Mouse (Mus musculus) stomach, embryonic 15.5 days (tissue): ENCODE results near the gene Rbm44. TPM values are rescaled to one million over a fixed set of nuclear protein-coding genes. Genes with fewer than 3 reads are reported as not detected.
A peak's percentile ranks its signal among the peaks of the same experiment; 100 is the strongest.

Experiments used
- ATAC-seq: fragments of 200-750 bp; cut with Nextera tagmentation; 2 replicates; pipeline ENCODE4 v1.8.0; 2017; ENCODE audit warnings: low read depth, moderate number of reproducible peaks, moderate TSS enrichment; ENCODE audit not compliant: insufficient read depth, low FRiP score
- H3K27ac ChIP-seq: fragments of 300-500 bp; sonication (generic); 2 replicates; pipeline ENCODE4 v1.5.1; 2015; ENCODE audit warnings: mild to moderate bottlenecking, inconsistent platforms
- H3K27me3 ChIP-seq: fragments of 300-500 bp; sonication (generic); replicated peaks from 2 replicates; pipeline ENCODE4 v1.6.1; 2015; ENCODE audit warnings: inconsistent platforms
- H3K36me3 ChIP-seq: fragments of 300-500 bp; sonication (generic); 2 replicates; pipeline ENCODE4 v1.6.1; 2015; ENCODE audit warnings: inconsistent platforms
- H3K4me1 ChIP-seq: fragments of 300-500 bp; sonication (generic); 2 replicates; pipeline ENCODE4 v1.6.1; 2015; ENCODE audit warnings: inconsistent platforms
- H3K4me2 ChIP-seq: fragments of 300-500 bp; sonication (generic); 2 replicates; pipeline ENCODE4 v1.6.1; 2015; ENCODE audit warnings: mild to moderate bottlenecking, inconsistent platforms
- H3K4me3 ChIP-seq: fragments of 300-500 bp; sonication (generic); replicated peaks from 2 replicates; pipeline ENCODE4 v1.5.1; 2015; ENCODE audit warnings: inconsistent platforms
- H3K9ac ChIP-seq: fragments of 300-500 bp; sonication (generic); 2 replicates; pipeline ENCODE4 v1.6.1; 2015; ENCODE audit warnings: inconsistent platforms
- H3K9me3 ChIP-seq: fragments of 300-500 bp; sonication (generic); 2 replicates; pipeline ENCODE4 v1.6.1; 2016; ENCODE audit warnings: inconsistent platforms
- WGBS: fragments of 180-500 bp; shearing (Covaris S2); methylation state at CpG from one replicate; pipeline ENCODE4 v1.1.7; 2015; 5-methylcytosine and 5-hydroxymethylcytosine counted together
- polyA plus RNA-seq: library from polyadenylated mRNA; unstranded; fragments of >200 nt; fragmentation: Nextera tagmentation; extraction: Ambion mirVana; gene quantifications from 2 replicates; pipeline ENCODE4 v1.2.1, GENCODE M21; 2015

Rbm44 gene
- polyA plus RNA-seq, 1 experiment from 2014 or later: 0.86 TPM

DNA sequence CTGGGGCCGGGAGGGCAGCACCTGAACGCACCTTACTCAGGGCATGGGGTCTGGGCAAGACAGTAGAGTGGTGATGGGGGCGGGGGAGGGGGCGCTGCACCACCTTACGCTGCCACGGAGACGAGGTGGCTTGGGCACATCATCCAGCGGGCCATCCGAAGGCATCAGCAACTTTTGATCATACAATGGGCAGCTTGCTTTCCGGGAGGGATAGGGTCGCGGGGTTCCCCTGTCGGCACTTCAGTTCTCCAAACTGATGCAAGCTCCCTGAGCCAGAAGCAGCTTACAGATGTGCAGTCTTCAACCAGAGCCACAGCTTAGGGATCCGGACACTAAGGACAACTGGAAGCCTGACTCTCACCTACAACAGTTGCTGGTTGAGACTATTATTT, 35.3 kb downstream of the Rbm44 start:
- no peak for ATAC-seq
- Histone ChIP-seq H3K9me3 (no peaks in the 10 kb centered on the region), H3K27ac (no peak overlapping the region), H3K4me1 (peaks cover 15% of the 10 kb centered on the region), H3K4me3 (peak overlapping the region; percentile 46), H3K9ac (peak overlapping the region; percentile 40; the same call in 1 of the 2 replicates), H3K27me3 (peaks cover 5% of the 10 kb centered on the region; the same call in 1 of the 2 replicates), H3K36me3 (no peaks in the 10 kb centered on the region), H3K4me2 (peak overlapping the region; percentile 86)
- WGBS: 10% methylated on average over 14 of the region's 14 CpGs

DNA sequence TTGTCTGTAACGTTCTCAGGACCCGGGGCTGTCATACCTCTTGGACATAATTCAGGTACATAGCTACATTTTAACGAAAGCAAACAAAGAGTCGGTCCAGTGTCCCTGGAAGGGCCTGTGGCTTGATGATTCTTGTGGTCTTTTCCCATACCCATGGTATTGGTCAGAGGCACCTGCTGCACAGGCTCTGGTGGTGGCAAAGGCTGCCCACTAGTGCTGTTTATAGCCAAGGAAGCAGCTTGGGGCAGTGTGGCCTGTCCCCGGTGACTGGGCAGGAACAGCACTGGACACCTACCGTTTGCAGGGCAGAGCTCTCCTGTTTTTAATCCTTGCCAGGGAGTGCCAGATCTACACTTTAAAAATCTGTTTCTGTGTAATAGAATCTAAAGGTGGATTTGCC, 35.8 kb downstream of the Rbm44 start:
- no peaks in the 10 kb centered on the region for H3K9me3 ChIP-seq
- 53% methylated on average over 6 of the region's 6 CpGs for WGBS
- peaks cover 5% of the 10 kb centered on the region; the same call in 1 of the 2 replicates for H3K27me3 ChIP-seq
- 0 out of 2 replicates have a peak overlapping the region, but pooled peaks have one; percentile 46 for H3K4me3 ChIP-seq
- H3K36me3 ChIP-seq: no peaks in the 10 kb centered on the region
- H3K4me2 ChIP-seq: peak overlapping the region; percentile 86; the same call in 1 of the 2 replicates
- no peak overlapping the region for H3K9ac ChIP-seq
- no peak for ATAC-seq
- no peak overlapping the region for H3K27ac ChIP-seq
- H3K4me1 ChIP-seq: peaks cover 15% of the 10 kb centered on the region

DNA sequence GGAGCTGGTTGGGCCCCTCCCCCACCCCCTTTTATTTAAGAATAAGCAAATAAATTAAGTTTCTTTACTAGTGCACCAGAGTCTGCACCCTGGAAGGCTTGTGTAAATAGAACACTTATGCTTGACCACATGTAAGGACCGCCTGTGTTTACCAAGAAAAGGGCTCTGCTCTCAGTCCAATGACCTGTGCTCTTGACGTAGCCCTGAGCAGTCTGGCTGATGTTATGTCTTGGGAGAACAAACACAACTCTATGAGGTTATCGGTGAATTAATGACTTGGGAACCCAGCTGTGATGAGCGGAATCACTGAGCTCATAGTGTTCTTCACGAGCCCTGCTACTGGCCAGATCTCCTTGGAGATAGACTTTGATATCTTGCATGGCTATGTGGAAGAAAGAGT, 36.4 kb downstream of the Rbm44 start:
- H3K27ac ChIP-seq: no peak overlapping the region
- H3K9ac ChIP-seq: no peak overlapping the region
- H3K27me3 ChIP-seq: peaks cover 5% of the 10 kb centered on the region; the same call in 1 of the 2 replicates
- no peak overlapping the region for H3K4me3 ChIP-seq
- peaks cover 15% of the 10 kb centered on the region for H3K4me1 ChIP-seq
- H3K36me3 ChIP-seq: no peaks in the 10 kb centered on the region
- peak; percentile 62; the same call in 1 of the 2 replicates for ATAC-seq
- WGBS: 22% methylated on average over 5 of the region's 5 CpGs
- peak overlapping the region; percentile 38; the same call in 1 of the 2 replicates for H3K4me2 ChIP-seq
- H3K9me3 ChIP-seq: no peaks in the 10 kb centered on the region

DNA sequence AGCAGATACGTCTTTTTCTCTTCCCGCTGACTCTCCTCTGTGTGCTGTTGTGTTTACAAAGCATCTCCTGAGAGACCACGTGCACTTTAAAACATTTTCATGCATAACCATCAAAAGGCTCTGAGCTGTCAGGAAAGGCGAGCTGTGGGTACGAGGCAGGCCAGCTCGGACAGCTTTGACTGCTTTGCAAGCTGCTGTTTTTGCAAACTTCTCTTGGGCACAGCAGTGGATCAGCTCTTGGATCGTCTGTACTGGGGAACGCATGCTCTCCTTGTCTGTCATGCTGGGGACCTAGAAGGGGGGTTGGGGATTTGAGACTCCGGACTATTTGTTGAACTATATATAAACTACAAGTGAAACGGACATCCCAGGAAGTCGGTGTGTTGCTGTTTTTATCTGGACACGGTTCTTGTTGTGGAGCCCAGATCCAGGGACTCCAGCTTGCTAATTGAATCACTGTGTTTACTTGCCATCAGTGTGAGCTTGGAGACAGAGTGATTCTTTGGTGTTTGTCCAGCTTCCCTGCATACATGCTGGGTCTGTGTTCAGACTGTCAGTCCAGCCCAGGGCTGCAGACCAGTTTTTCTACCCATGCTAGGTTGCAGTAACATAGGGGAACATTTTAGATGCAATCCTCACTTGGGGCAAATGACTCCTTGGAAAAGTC, 37.0 kb downstream of the Rbm44 start:
- Histone ChIP-seq H3K27ac (no peak overlapping the region), H3K4me3 (peak overlapping the region; percentile 5; the same call in 1 of the 2 replicates), H3K9ac (no peak overlapping the region), H3K4me1 (peaks cover 15% of the 10 kb centered on the region), H3K9me3 (no peaks in the 10 kb centered on the region), H3K4me2 (peak overlapping the region; percentile 38; the same call in 1 of the 2 replicates), H3K36me3 (no peaks in the 10 kb centered on the region), H3K27me3 (peaks cover 5% of the 10 kb centered on the region; the same call in 1 of the 2 replicates)
- ATAC-seq: no peak
- WGBS: 9% methylated on average over 12 of the region's 12 CpGs

DNA sequence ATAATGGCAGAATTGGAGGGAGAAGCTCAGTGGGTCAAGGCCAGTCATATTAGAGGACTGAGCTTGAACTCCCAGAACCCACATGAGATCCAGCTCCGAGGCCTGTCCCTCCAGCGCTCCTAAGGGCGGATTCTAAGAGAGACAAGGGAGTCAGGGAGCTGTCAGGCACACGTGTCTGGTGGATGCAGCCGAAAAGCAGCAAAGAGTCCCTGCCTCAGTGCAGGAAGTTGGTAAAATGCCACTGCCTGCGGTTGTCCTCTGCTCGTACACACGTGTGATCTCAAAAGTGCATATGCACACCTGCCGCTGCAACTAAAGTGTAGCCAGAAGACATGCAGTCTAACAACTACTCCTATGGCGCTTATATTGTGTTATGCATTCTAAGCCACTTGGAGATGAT, 38.4 kb downstream of the Rbm44 start:
- Histone ChIP-seq H3K27ac (no peak overlapping the region), H3K4me2 (no peak overlapping the region), H3K4me3 (no peak overlapping the region), H3K27me3 (peaks cover 5% of the 10 kb centered on the region; the same call in 1 of the 2 replicates), H3K9ac (no peak overlapping the region), H3K9me3 (no peaks in the 10 kb centered on the region), H3K4me1 (peaks cover 15% of the 10 kb centered on the region), H3K36me3 (no peaks in the 10 kb centered on the region)
- WGBS: 79% methylated on average over 10 of the region's 10 CpGs
- ATAC-seq: no peak

DNA sequence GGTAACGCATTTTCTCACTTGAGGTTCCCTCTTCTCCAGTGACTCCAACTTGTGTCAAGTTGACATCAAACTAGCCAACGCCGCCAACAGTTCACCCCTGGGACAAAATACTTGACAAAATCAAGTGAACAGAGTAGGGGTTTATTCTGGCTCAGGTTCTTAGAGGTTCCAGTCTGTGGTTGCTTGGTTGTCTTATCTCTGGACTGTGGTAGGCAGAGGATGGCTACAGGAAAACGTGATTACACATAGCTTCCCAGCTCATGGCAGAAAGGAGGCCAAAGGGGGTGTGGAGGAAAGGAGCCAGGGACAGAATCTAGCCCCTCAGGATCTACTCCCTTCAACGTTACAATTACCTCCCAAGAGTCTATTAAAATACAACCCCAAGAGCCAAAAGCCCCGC, 41.8 kb downstream of the Rbm44 start:
- no peak for ATAC-seq
- Histone ChIP-seq H3K9me3 (no peaks in the 10 kb centered on the region), H3K27ac (no peak overlapping the region), H3K4me1 (peaks cover 2% of the 10 kb centered on the region; the same call in 1 of the 2 replicates), H3K27me3 (no peaks in the 10 kb centered on the region), H3K4me3 (no peak overlapping the region), H3K36me3 (no peaks in the 10 kb centered on the region), H3K4me2 (no peak overlapping the region), H3K9ac (no peak overlapping the region)
- WGBS: 86% methylated on average over 6 of the region's 6 CpGs

DNA sequence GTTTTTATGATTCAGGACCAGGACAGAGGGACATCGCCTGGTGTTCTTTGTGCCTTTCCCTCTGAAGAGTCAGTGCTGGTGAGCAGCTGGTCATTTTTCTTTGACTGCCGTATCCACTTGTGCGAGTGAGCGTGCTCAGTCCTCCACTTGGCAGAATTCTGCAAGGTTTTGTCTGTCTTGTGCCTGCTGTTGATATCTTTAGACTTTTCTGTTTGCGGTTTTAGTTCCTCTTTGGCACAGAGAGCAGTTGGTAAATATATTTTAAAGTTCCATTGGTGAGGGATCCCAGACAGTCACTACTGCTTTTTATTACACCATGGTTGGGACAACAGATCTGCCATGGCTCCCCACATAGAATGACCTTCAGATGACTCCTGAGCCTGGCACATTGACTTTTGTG, 42.4 kb downstream of the Rbm44 start:
- Histone ChIP-seq H3K4me2 (no peak overlapping the region), H3K4me3 (no peak overlapping the region), H3K9ac (no peak overlapping the region), H3K27me3 (no peaks in the 10 kb centered on the region), H3K36me3 (no peaks in the 10 kb centered on the region), H3K9me3 (no peaks in the 10 kb centered on the region), H3K4me1 (no peaks in the 10 kb centered on the region; the same call in 1 of the 2 replicates), H3K27ac (no peak overlapping the region)
- no peak for ATAC-seq
- 86% methylated on average over 5 of the region's 5 CpGs for WGBS

DNA sequence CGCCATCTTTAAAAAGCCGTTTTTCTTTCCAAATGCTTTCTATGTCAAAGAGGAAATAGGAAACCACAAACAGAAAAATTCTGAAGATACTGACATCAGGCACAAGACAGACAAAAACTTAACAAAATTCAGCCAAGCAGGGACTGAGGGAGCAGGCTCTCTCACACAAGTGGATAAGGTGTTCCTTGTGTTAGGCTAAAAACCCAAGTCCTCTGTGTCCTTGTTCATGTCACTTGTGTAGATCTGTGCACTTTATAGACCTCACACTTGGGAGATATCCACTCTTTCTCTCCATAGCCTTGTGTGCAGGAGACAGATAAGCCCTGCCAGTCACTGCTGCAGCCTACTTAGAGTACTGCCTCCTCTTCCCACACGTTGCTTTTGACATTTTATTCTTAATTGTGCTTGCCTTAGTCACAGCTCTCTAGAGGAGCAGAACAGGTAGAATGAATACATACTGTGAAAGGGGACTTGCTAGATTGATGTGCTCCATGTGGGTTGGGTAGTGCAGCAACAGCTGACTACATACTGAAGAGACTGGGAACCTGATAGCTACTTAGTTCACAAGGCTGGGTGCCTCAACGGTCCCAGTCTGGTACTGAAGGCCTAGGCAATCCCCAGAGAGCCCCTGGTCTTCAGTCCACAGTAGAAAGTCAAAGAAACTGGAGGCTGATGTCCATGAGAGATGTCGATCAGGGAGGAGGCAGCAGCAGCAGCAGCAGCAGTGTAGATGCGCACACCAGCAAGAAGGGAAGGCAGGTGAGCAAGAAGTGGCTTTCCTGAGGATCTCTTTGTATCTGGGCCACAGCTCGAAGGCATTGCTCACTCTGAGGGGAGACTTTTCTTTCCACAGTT, 43.1 kb downstream of the Rbm44 start:
- no peaks in the 10 kb centered on the region for H3K36me3 ChIP-seq
- no peak overlapping the region for H3K4me2 ChIP-seq
- no peak overlapping the region for H3K27ac ChIP-seq
- no peak overlapping the region for H3K9ac ChIP-seq
- H3K4me1 ChIP-seq: no peaks in the 10 kb centered on the region
- no peaks in the 10 kb centered on the region for H3K27me3 ChIP-seq
- no peak overlapping the region for H3K4me3 ChIP-seq
- no peaks in the 10 kb centered on the region for H3K9me3 ChIP-seq
- 80% methylated on average over 7 of the region's 7 CpGs for WGBS
- ATAC-seq: no peak

DNA sequence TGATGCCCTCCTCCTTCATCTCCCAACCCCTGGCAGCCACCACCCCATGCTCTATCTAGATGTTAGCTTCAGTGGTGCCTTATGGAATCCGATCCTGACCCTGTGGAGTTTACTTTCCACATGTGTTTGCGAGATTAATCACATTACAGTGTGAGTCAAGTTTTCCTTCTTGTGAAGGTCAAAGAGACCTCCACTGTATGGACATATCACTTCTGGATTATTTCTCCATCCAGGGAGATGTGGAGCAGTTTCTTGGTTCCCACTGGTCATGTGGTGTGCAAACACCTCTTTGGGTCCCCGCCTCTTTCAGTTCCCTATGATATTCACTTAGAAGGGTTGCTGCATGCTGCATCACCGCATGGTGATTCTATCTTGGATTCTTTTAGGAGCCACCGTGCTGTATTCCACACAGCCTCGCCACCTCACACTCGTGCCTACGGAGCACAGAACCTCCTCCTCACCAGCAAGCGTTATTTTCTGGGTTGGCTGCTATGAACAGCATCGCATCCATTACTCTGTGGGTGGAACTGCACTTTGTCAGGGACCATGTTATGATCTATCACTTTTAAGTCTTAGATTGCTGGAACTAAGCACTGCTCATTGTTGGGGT, 44.1 kb downstream of the Rbm44 start:
- Histone ChIP-seq H3K4me1 (no peaks in the 10 kb centered on the region), H3K27me3 (no peaks in the 10 kb centered on the region), H3K4me3 (no peak overlapping the region), H3K9me3 (no peaks in the 10 kb centered on the region), H3K9ac (no peak overlapping the region), H3K4me2 (no peak overlapping the region), H3K27ac (no peak overlapping the region), H3K36me3 (no peaks in the 10 kb centered on the region)
- WGBS: 84% methylated on average over 10 of the region's 10 CpGs
- ATAC-seq: no peak

DNA sequence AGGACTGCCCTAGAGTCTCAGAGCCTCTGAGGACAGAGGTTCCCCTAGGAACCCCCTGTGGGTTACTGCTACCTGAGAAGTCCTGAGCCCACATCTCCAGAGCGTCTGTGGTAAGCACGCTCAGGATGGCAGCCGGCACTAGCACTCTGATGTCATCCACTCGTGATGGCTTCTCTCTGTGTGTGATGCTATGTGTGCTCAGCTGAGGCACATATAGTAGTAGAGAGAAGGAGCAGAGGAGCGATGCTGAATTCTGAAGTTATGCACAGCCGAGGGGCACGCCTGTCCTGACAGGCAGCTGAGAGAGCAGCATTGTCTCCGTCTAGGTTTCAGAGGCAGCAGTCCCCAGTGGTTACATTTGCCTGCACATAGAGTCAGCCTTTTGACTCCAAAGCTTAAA, 47.3 kb downstream of the Rbm44 start:
- H3K4me1 ChIP-seq: no peaks in the 10 kb centered on the region
- H3K36me3 ChIP-seq: no peaks in the 10 kb centered on the region
- no peak overlapping the region for H3K9ac ChIP-seq
- no peak for ATAC-seq
- H3K27ac ChIP-seq: no peak overlapping the region
- H3K4me2 ChIP-seq: no peak overlapping the region
- H3K4me3 ChIP-seq: no peak overlapping the region
- WGBS: 66% methylated on average over 8 of the region's 8 CpGs
- no peaks in the 10 kb centered on the region for H3K9me3 ChIP-seq
- H3K27me3 ChIP-seq: no peaks in the 10 kb centered on the region

DNA sequence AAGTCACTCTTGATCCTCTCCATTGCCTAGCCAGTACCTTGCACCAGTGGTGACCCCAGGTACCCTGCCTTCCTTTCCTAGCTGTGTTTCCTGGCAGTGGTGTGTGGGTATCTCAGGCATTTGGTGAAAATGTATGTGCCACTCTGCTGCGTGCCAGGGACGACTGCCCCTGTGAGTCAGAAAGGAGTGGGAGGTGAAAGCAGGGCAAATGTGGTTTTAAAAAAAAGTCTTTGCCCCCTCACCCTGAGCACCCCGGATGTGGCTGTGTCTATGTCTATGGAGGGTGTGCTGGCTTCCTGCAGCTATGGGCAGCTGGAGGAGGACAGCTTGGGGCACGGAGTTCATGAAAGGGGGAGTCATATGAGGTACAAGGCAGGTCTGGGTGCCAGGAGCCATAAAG, 48.4 kb downstream of the Rbm44 start:
- WGBS: 82% methylated on average over 4 of the region's 4 CpGs
- ATAC-seq: no peak
- Histone ChIP-seq H3K27me3 (no peaks in the 10 kb centered on the region), H3K36me3 (no peaks in the 10 kb centered on the region), H3K9me3 (no peaks in the 10 kb centered on the region), H3K4me2 (no peak overlapping the region), H3K9ac (no peak overlapping the region), H3K27ac (no peak overlapping the region), H3K4me3 (no peak overlapping the region), H3K4me1 (no peaks in the 10 kb centered on the region)

DNA sequence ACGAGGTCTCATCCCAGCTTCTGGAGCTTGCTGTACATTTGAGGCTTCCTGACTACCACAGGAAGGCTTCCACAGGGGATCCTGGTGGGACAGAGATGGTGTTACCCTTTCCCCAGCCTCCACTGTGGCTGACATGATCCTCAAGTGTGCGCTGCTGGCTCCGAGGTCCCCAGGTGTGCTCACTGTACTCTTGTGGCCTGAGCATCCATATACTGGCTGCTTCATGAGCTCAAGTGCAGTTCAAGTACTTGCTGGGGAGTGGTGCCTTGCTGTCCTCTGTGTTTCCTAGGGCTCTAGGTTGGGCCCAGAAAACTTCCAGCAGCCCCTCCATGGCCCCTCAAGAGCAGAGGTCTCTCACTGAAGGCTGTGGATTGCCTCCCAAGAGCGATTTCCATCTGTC, 48.8 kb downstream of the Rbm44 start:
- Histone ChIP-seq H3K36me3 (no peaks in the 10 kb centered on the region), H3K9me3 (no peaks in the 10 kb centered on the region), H3K27ac (no peak overlapping the region), H3K4me3 (no peak overlapping the region), H3K9ac (no peak overlapping the region), H3K4me1 (no peaks in the 10 kb centered on the region), H3K27me3 (no peaks in the 10 kb centered on the region), H3K4me2 (no peak overlapping the region)
- WGBS: 82% methylated on average over 4 of the region's 4 CpGs
- ATAC-seq: no peak
